ENCODE assay signal across 8 mouse cellular contexts in genomic region chr7:64392122-64392818, GRCm38 (mm10). TPM values are rescaled to one million over a fixed set of nuclear protein-coding genes. Genes with fewer than 3 reads are reported as not detected.
DNase-seq lines count a peak whose midpoint lies in the region; ATAC-seq and TF ChIP-seq lines count a peak whose summit lies in the region.

TSS of gene Mphosph10 (minus strand) at chr7:64392268.
TSS of gene Mcee (plus strand) at chr7:64392607.

- under 1% methylated on average over 54 of the region's 54 CpGs for WGBS in forebrain, embryonic 15.5 days
- WGBS in lung, adult 2 months = 1% methylated on average over 54 of the region's 54 CpGs

- in situ Hi-C loops in ES-E14 (cut with MboI; ENCODE audit: low sequenced_read_pairs in 2 of 2, unreplicated experiment in 2 of 2) = no loop called here

- no peaks in the 10 kb centered on the region for H3K9me3 ChIP-seq in ES-E14 (ENCODE audit: control insufficient read depth, insufficient read depth, low read depth, low read length)
- no peaks in the 10 kb centered on the region for H3K9me3 ChIP-seq in forebrain, embryonic 15.5 days

- no peaks in the 10 kb centered on the region for H3K27me3 ChIP-seq in forebrain, embryonic 15.5 days

- H3K9ac ChIP-seq in ES-E14 (ENCODE audit: insufficient read depth, low read depth, low read length, poor library complexity, severe bottlenecking) = peak within 1 kb of the TSS; percentile 91
- peak within 1 kb of the TSS; percentile 83 for H3K9ac ChIP-seq in forebrain, embryonic 15.5 days (replicated peaks)

- TF ChIP-seq CTCF in lung, adult 2 months (IDR thresholded peaks at IDR 0.05; ENCODE audit: insufficient read depth, low read length) = no peak

- TF ChIP-seq POLR2A in lung, adult 2 months (IDR thresholded peaks at IDR 0.05; ENCODE audit: borderline replicate concordance, extremely low read depth, low read depth, low read length) = peak; percentile 80

- intact Hi-C loops in heart, postnatal 25 days (cut with DNase I) = loop anchor here (1.0 to 10.0 kb wide), 3 partner anchors 17 to 537 kb away; partner anchors contain the start of gene Fan1

- no peak within 1 kb of the TSS for H3K27ac ChIP-seq in ES-E14 (ENCODE audit: insufficient read depth, low read depth, low read length, poor library complexity, severe bottlenecking)
- peak within 1 kb of the TSS; percentile 75 for H3K27ac ChIP-seq in forebrain, embryonic 15.5 days (replicated peaks)

- peaks cover 7% of the 10 kb centered on the region; the same call in 1 of the 2 replicates for H3K36me3 ChIP-seq in ES-E14 (ENCODE audit: control insufficient read depth, insufficient read depth, low read length, poor library complexity, severe bottlenecking)
- H3K36me3 ChIP-seq in forebrain, embryonic 15.5 days = peaks cover 15% of the 10 kb centered on the region

- ATAC-seq in forebrain, embryonic 15.5 days (replicated peaks) = peak; percentile 99
- ATAC-seq in neutrophil, adult 5-6 weeks (ENCODE audit: extremely low read depth, insufficient number of reproducible peaks, low FRiP score, poor library complexity, severe bottlenecking) = peak; percentile 94

- peak within 1 kb of the TSS; percentile 68 to 86 for H3K4me3 ChIP-seq in ES-E14 (ENCODE audit: insufficient read depth in 1 of 2, low read depth in 1 of 2, low read length in 2 of 2, poor library complexity in 1 of 2, severe bottlenecking in 1 of 2)
- peak within 1 kb of the TSS; percentile 71 for H3K4me3 ChIP-seq in forebrain, embryonic 15.5 days
- peak within 1 kb of the TSS; percentile 72 for H3K4me3 ChIP-seq in lung, adult 2 months (replicated peaks; ENCODE audit: extremely low read depth, low read depth, low read length)

- 0 out of 4 replicates have a peak, but pooled peaks cover 0 to 2% of the 10 kb centered on the region in 2 experiments for H3K4me1 ChIP-seq in ES-E14 (ENCODE audit: control insufficient read depth in 2 of 2, insufficient read depth in 2 of 2, low read length in 2 of 2, poor library complexity in 1 of 2)
- H3K4me1 ChIP-seq in forebrain, embryonic 15.5 days = peaks cover 23% of the 10 kb centered on the region
- H3K4me1 ChIP-seq in lung, adult 2 months (ENCODE audit: control insufficient read depth, insufficient read depth, low read length) = peaks cover 7% of the 10 kb centered on the region

- peak; percentile 95 for DNase-seq in ES-E14 (ENCODE audit: low read depth, low spot score)
- peak; percentile 94 for DNase-seq in cerebellum, adult 11-12 months
- peak; percentile 95 for DNase-seq in heart, postnatal 25 days (ENCODE audit: low spot score)
- DNase-seq in layer of hippocampus, adult 18-20 months (ENCODE audit: low spot score in 2 of 2) = peak; percentile 91 to 95
- peak; percentile 100 for DNase-seq in lung, adult 2 months
- DNase-seq in thymus, adult 18-20 months = peak; percentile 97 to 98

- H3K4me2 ChIP-seq in forebrain, embryonic 15.5 days (replicated peaks) = peak within 1 kb of the TSS; percentile 96

TF ChIP-seq in ES-E14, 5 proteins besides CTCF, POLR2A, EP300 and RAD21:
- TF ChIP-seq MAFK (IDR thresholded peaks at IDR 0.05; ENCODE audit: insufficient read depth, low read depth, low read length) = no peak
- peak; percentile 42; the same call in 1 of the 2 replicates for TF ChIP-seq CHD2 (IDR thresholded peaks at IDR 0.05; ENCODE audit: low read depth, low read length)
- peak; percentile 85 for TF ChIP-seq HCFC1 (IDR thresholded peaks at IDR 0.05; ENCODE audit: borderline replicate concordance, insufficient read depth, low read length)

RNA-seq across cellular contexts. Expression of gene Mphosph10, which starts in this region (rescaled TPM):
- total RNA-seq in ES-E14 (2012; rRNA removed) = 47.2 and 57.8 TPM in 2 replicates
- 27.7 and 30.2 TPM in 2 replicates for polyA plus RNA-seq in forebrain, embryonic 15.5 days (2015; fragmentation: Nextera tagmentation; extraction: Ambion mirVana)
- 10 to 100 TPM; 12.2 to 14.7 TPM for total RNA-seq in heart, postnatal 25 days (2021)
- total RNA-seq in layer of hippocampus, adult 18-20 months (2021) = 10 to 100 TPM; 21.1 to 25.2 TPM
- 0.51 and 1.3 TPM in 2 replicates for polyA plus RNA-seq in lung, adult 2 months (2012; rRNA removed)
- total RNA-seq in neutrophil, adult 5-6 weeks (2017) = 44.3 and 51.1 TPM in 2 replicates

RNA-seq across cellular contexts. Expression of gene Mcee, which starts in this region (rescaled TPM):
- 14.4 and 18.3 TPM in 2 replicates for total RNA-seq in ES-E14 (2012; rRNA removed)
- 31.9 and 38.0 TPM in 2 replicates for polyA plus RNA-seq in forebrain, embryonic 15.5 days (2015; fragmentation: Nextera tagmentation; extraction: Ambion mirVana)
- 100 to 1,000 TPM; 181 to 187 TPM for total RNA-seq in heart, postnatal 25 days (2021)
- total RNA-seq in layer of hippocampus, adult 18-20 months (2021) = 10 to 100 TPM; 49.2 to 57.9 TPM
- polyA plus RNA-seq in lung, adult 2 months (2012; rRNA removed) = 21.0 and 21.1 TPM in 2 replicates
- 21.2 and 33.6 TPM in 2 replicates for total RNA-seq in neutrophil, adult 5-6 weeks (2017)

Comparison
In these comparisons a context has a peak if more than half of its experiments do, and no peak if none do; other contexts are left out.
1. RNA of gene Mphosph10 (polyA plus RNA-seq): 27.7 to 30.2 TPM in forebrain, embryonic 15.5 days; 0.51 to 1.3 TPM in lung, adult 2 months; every median in the first group is over 10 times any median in the second.
2. Peak in every context shown above with its lines, with median percentiles within 50 percentile points of each other: DNase-seq and H3K4me3 ChIP-seq.